Mouse (Mus musculus) gastrocnemius, adult 18-20 months (tissue): ENCODE measurements around the gene Pias3. TPM values are rescaled to one million over a fixed set of nuclear protein-coding genes. Genes with fewer than 3 reads are reported as not detected.
A peak's percentile ranks its signal among the peaks of the same experiment; 100 is the strongest.
"Not testable (repeated sequence)": the region's sequence is repeated elsewhere in the genome, so short reads cannot be mapped to it uniquely, and the experiment has no call there.

Source experiments
- DNase-seq: peaks from one replicate; pipeline ENCODE4 v3.0.0; 2021; ENCODE audit warnings: low spot score
- long read RNA-seq, 2 experiments: library from polyadenylated mRNA; stranded (forward); transcript quantifications; one replicate each; pipeline ENCODE4 v2.0.0; 2021
- total RNA-seq, 2 experiments: library from RNA; stranded (reverse); gene quantifications; 2 replicates each; pipeline ENCODE4 v1.2.3; 2021

Pias3 gene
- total RNA-seq = 1 to 10 TPM; 6.1 to 7.5 TPM
- long read RNA-seq, experiment 1, transcript Pias3-201 (14 exons, 2,931 nt) = major isoform, 5 of 14 reads
- long read RNA-seq, experiment 1, partial matches to known transcripts = 1 of 14 reads
- long read RNA-seq, experiment 1, other reads (novel, unspliced or antisense) = 5 of 14 reads
- long read RNA-seq, experiment 2, partial matches to known transcripts = 1 of 8 reads
- long read RNA-seq, experiment 2, other reads (novel, unspliced or antisense) = 2 of 8 reads

GRCm38 (mm10) chr3:96696198-96696765 is at the start of gene Pias3:
Pias3 (plus strand) TSS chr3:96696384.
- peak; percentile 81 for DNase-seq

GRCm38 (mm10) chr3:96647365-96647764 is 48.8 kb upstream of the Pias3 start:
- no peak for DNase-seq

GRCm38 (mm10) chr3:96660901-96661300 is 35.3 kb upstream of the Pias3 start:
- no peak for DNase-seq

GRCm38 (mm10) chr3:96662731-96663316 is 33.4 kb upstream of the Pias3 start:
- DNase-seq = no peak

GRCm38 (mm10) chr3:96663432-96664239 is 32.5 kb upstream of the Pias3 start:
- peak; percentile 87 for DNase-seq

- not testable (repeated sequence) for DNase-seq
Observed at GRCm38 (mm10) chr3:96665732-96666363, 30.3 kb upstream of the Pias3 start.

GRCm38 (mm10) chr3:96666916-96667315 is 29.3 kb upstream of the Pias3 start:
- no peak for DNase-seq

- no peak for DNase-seq
Observed at GRCm38 (mm10) chr3:96667316-96667715, 28.9 kb upstream of the Pias3 start.

- no peak for DNase-seq
Observed at GRCm38 (mm10) chr3:96668424-96669067, 27.6 kb upstream of the Pias3 start.

GRCm38 (mm10) chr3:96669727-96670468 is 26.3 kb upstream of the Pias3 start, which contains the start of gene Ankrd35:
Ankrd35 (plus strand) TSS chr3:96670131.
- DNase-seq = peak; percentile 76

GRCm38 (mm10) chr3:96671519-96671918 is 24.7 kb upstream of the Pias3 start:
- DNase-seq = no peak

- DNase-seq = no peak
Observed at GRCm38 (mm10) chr3:96673514-96673913, 22.7 kb upstream of the Pias3 start.

- no peak for DNase-seq
Observed at GRCm38 (mm10) chr3:96674442-96674841, 21.7 kb upstream of the Pias3 start.

GRCm38 (mm10) chr3:96675171-96675570 is 21.0 kb upstream of the Pias3 start:
- no peak for DNase-seq

- no peak for DNase-seq
Observed at GRCm38 (mm10) chr3:96675690-96676089, 20.5 kb upstream of the Pias3 start.

GRCm38 (mm10) chr3:96678456-96678855 is 17.7 kb upstream of the Pias3 start:
- DNase-seq = no peak

- no peak for DNase-seq
Observed at GRCm38 (mm10) chr3:96679159-96679674, 17.0 kb upstream of the Pias3 start.

GRCm38 (mm10) chr3:96680269-96680956 is 15.8 kb upstream of the Pias3 start:
- DNase-seq = no peak

- no peak for DNase-seq
Observed at GRCm38 (mm10) chr3:96683496-96683895, 12.7 kb upstream of the Pias3 start.
